Comparison of ENCODE assay signal across 8 mouse cellular contexts in the genomic region with DNA sequence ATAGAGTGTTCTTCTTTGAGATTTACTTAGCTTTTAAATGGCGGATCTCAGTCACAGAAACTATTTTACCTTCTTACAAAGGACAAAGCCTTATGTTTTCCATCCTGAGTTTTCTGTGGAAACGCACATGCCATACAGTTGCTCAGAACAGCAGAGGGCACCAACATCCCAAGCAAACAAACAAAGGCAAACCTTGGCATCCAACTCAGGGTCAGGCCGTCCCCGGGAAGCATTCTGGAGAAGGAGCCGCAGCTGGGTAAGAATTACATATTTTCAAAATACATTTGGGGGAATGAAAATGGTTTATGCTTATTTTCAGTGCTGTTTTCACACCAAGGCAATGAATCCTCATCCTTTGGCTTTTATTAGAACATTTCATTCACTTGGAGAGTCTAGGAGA.
A peak's percentile ranks its signal among the peaks of the same experiment; 100 is the strongest.
DNase-seq lines count a peak whose midpoint lies in the region; ATAC-seq lines count a peak whose summit lies in the region.

No protein-coding gene starts in this region.

- no peak overlapping the region for H3K9ac ChIP-seq in forebrain, embryonic 14.5 days (ENCODE audit: low read length)
- H3K9ac ChIP-seq in hindbrain, embryonic 16.5 days (ENCODE audit: low read depth, low read length) = no peak overlapping the region
- no peak overlapping the region for H3K9ac ChIP-seq in limb, embryonic 11.5 days (ENCODE audit: low read length)

- H3K4me2 ChIP-seq in forebrain, embryonic 14.5 days (ENCODE audit: low read length) = no peak overlapping the region
- H3K4me2 ChIP-seq in hindbrain, embryonic 16.5 days (ENCODE audit: low read length) = no peak overlapping the region; the same call in 1 of the 2 replicates
- no peak overlapping the region for H3K4me2 ChIP-seq in limb, embryonic 11.5 days (ENCODE audit: low read depth, severe bottlenecking)

- H3K36me3 ChIP-seq in forebrain, embryonic 14.5 days (ENCODE audit: control insufficient read depth, insufficient read depth, low read length) = no peaks in the 10 kb centered on the region
- H3K36me3 ChIP-seq in hindbrain, embryonic 16.5 days (ENCODE audit: control insufficient read depth, insufficient read depth, low read length) = no peaks in the 10 kb centered on the region
- no peaks in the 10 kb centered on the region for H3K36me3 ChIP-seq in limb, embryonic 11.5 days (ENCODE audit: control insufficient read depth, insufficient read depth, low read length)

- 0 out of 2 replicates have a peak, but pooled peaks cover 3% of the 10 kb centered on the region for H3K4me1 ChIP-seq in forebrain, embryonic 14.5 days (ENCODE audit: control insufficient read depth, insufficient read depth, low read length)
- H3K4me1 ChIP-seq in hindbrain, embryonic 16.5 days (ENCODE audit: control insufficient read depth, insufficient read depth, low read depth, low read length) = peaks cover 2% of the 10 kb centered on the region; the same call in 1 of the 2 replicates
- peaks cover 3% of the 10 kb centered on the region; the same call in 1 of the 2 replicates for H3K4me1 ChIP-seq in limb, embryonic 11.5 days (ENCODE audit: control insufficient read depth, insufficient read depth, low read length)

- H3K27ac ChIP-seq in forebrain, embryonic 14.5 days (ENCODE audit: low read depth, low read length) = no peak overlapping the region
- H3K27ac ChIP-seq in hindbrain, embryonic 16.5 days (ENCODE audit: low read depth, low read length) = no peak overlapping the region
- H3K27ac ChIP-seq in limb, embryonic 11.5 days (replicated peaks; ENCODE audit: low read depth, low read length) = no peak overlapping the region

- peak; percentile 3 for DNase-seq in cerebellum, adult 11-12 months
- no peak for DNase-seq in cerebellum, adult 11 months
- peak; percentile 73 to 81 for DNase-seq in adrenal gland, postnatal 36 days
- peak; percentile 86 for DNase-seq in forebrain, embryonic 14.5 days (ENCODE audit: low spot score)
- DNase-seq in limb, embryonic 11.5 days (ENCODE audit: low spot score) = peak; percentile 61
- peak; percentile 55 for DNase-seq in ovary, adult 18-20 months (ENCODE audit: low spot score)
- no peak for DNase-seq in thymus, postnatal 0 days (ENCODE audit: low spot score)

- 34% methylated on average over 5 of the region's 5 CpGs for WGBS in forebrain, embryonic 14.5 days
- WGBS in hindbrain, embryonic 16.5 days = 22% methylated on average over 5 of the region's 5 CpGs
- 61% methylated on average over 5 of the region's 5 CpGs for WGBS in limb, embryonic 11.5 days

- no peaks in the 10 kb centered on the region for H3K27me3 ChIP-seq in forebrain, embryonic 14.5 days (replicated peaks; ENCODE audit: control insufficient read depth, insufficient read depth, low read length)
- no peaks in the 10 kb centered on the region for H3K27me3 ChIP-seq in hindbrain, embryonic 16.5 days (replicated peaks; ENCODE audit: control insufficient read depth, insufficient read depth, low read length)
- H3K27me3 ChIP-seq in limb, embryonic 11.5 days (ENCODE audit: control insufficient read depth, insufficient read depth, low read length) = no peaks in the 10 kb centered on the region

- H3K4me3 ChIP-seq in forebrain, embryonic 14.5 days (ENCODE audit: low read depth, low read length) = no peak overlapping the region
- no peak overlapping the region for H3K4me3 ChIP-seq in hindbrain, embryonic 16.5 days (ENCODE audit: low read length)
- H3K4me3 ChIP-seq in limb, embryonic 11.5 days (ENCODE audit: low read depth, low read length) = no peak overlapping the region

- peak; percentile 80 for ATAC-seq in forebrain, embryonic 14.5 days
- peak; percentile 85 for ATAC-seq in hindbrain, embryonic 16.5 days
- no peak for ATAC-seq in limb, embryonic 11.5 days (ENCODE audit: insufficient number of reproducible peaks, low FRiP score, low TSS enrichment, low read depth)

- no peaks in the 10 kb centered on the region for H3K9me3 ChIP-seq in forebrain, embryonic 14.5 days (replicated peaks; ENCODE audit: control insufficient read depth, low read length)
- no peaks in the 10 kb centered on the region for H3K9me3 ChIP-seq in hindbrain, embryonic 16.5 days (ENCODE audit: control insufficient read depth, low read length)
- no peaks in the 10 kb centered on the region for H3K9me3 ChIP-seq in limb, embryonic 11.5 days (ENCODE audit: control insufficient read depth, low read length)

Comparison
In these comparisons a context has a peak if more than half of its experiments do, and no peak if none do; other contexts are left out.
1. DNase-seq: peak in cerebellum, adult 11-12 months (single experiment), adrenal gland, postnatal 36 days (2 of 2), forebrain, embryonic 14.5 days (single experiment), limb, embryonic 11.5 days (single experiment) and ovary, adult 18-20 months (single experiment); none in cerebellum, adult 11 months (single experiment) and thymus, postnatal 0 days (single experiment).